Mouse (Mus musculus): ENCODE measurements at regions not wholly inside any gene's neighbourhood (a gene's known extent, or its start where the extent isn't known, plus 50 kb on each side); places are given as distances from the start of the nearest gene placed in this dataset.

DNA sequence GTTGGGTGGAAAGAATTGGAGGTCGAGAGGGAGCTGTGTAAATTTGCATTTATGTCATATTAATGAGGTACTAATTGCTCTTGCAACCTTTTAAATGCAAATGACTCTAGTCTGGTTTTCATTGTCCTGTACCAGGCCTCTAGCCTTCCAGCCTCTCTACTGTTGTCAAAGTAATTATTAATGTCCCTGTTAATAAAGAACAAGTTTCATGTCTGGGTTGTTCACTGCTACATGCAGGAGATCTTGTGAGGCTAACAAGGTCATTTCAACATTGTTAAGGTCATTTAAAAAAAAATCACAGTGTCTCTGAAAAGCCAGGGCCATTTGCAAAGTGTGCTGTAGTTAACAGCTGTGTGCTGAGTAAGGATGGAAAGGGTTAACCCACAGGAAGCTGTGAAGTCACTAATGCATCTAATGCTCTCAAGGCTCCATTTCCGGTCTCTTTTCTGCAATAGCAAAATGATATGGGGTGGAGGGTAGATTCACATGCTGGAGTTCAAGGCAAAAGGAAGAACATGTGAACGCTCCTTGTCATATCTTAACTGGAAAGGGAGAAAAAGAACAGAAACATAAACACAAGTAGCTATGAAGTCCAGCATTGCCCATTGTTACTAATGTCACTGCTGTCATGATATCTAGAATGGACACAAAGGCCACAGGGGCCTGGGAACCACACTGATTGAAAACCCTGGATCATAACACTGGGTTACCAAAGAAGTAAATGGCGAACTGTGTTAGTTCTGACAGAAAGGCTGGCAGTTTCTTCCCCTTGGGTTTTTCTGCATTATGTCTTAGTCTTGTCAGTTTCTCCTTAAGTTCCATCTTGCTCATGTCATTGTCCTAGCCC is 197.5 kb upstream of the Id2 start:
- no peak for TF ChIP-seq CTCF (IDR thresholded peaks at IDR 0.05)
- Histone ChIP-seq H3K27ac (ENCODE audit: low read depth, low read length) (no peak overlapping the region), H3K9me3 (ENCODE audit: low read length) (no peaks in the 10 kb centered on the region), H3K36me3 (ENCODE audit: insufficient read depth, low read length) (no peaks in the 10 kb centered on the region), H3K27me3 (ENCODE audit: insufficient read depth, low read length) (no peaks in the 10 kb centered on the region), H3K4me1 (ENCODE audit: insufficient read depth, low read length) (peaks cover 7% of the 10 kb centered on the region; the same call in 1 of the 2 replicates), H3K4me2 (ENCODE audit: low read depth, low read length, poor library complexity, severe bottlenecking) (no peak overlapping the region), H3K9ac (replicated peaks; ENCODE audit: low read length, poor library complexity, severe bottlenecking) (no peak overlapping the region), H3K4me3 (ENCODE audit: low read depth, low read length) (no peak overlapping the region)
- DNase-seq (ENCODE audit: low spot score): no peak
- ATAC-seq (ENCODE audit: low FRiP score): no peak
- WGBS: 57% methylated on average over 4 of the region's 4 CpGs

DNA sequence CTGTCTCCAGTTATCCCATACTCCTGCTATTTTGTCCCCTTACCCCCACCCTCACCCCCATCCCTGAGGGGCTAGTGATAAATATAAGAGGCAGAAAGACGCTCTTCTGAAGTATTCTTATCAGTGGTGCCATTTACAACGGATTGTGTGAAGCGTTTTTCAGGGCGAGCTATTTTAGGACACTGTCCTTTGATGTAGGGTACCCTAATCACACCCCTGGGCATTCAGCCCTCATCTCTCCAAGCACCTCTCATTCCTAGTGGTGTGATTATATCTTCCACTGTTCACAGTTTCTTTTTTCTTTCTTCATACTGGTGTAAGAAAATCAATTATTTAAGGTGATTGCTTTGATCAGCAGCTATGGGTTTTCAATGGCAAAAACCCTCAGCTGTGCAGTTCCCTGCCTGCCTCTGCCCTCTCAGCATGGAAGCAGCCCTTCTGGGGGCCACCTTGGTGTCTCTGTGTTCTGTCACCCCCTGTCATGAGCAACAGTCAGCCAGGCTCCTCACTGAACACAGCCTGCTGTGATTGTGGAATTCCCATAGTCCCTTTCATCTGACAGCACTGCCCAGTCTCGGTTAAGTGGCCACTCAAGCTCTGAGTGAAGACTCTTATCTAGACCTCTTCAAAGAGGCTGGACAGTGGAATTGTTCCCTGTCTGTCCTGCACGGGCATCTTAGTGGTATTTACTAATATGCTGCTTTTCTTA is 196.7 kb upstream of the Id2 start:
- 0 out of 2 replicates have a peak overlapping the region, but pooled peaks have one; percentile 6 for H3K27ac ChIP-seq (ENCODE audit: low read depth, low read length)
- ATAC-seq (ENCODE audit: low FRiP score): no peak

GRCm38 (mm10) chr12:25289381-25289780 is 192.4 kb upstream of the Id2 start:
- H3K4me2 ChIP-seq (ENCODE audit: low read depth, low read length, poor library complexity, severe bottlenecking): no peak overlapping the region
- TF ChIP-seq CTCF (IDR thresholded peaks at IDR 0.05): no peak
- H3K27ac ChIP-seq (ENCODE audit: low read depth, low read length): no peak overlapping the region
- H3K27me3 ChIP-seq (ENCODE audit: insufficient read depth, low read length): no peaks in the 10 kb centered on the region
- DNase-seq (ENCODE audit: low spot score): no peak
- 92% methylated on average over 2 of the region's 2 CpGs for WGBS
- ATAC-seq (ENCODE audit: low FRiP score): no peak
- H3K4me1 ChIP-seq (ENCODE audit: insufficient read depth, low read length): peaks cover 7% of the 10 kb centered on the region; the same call in 1 of the 2 replicates
- no peak overlapping the region for H3K9ac ChIP-seq (replicated peaks; ENCODE audit: low read length, poor library complexity, severe bottlenecking)
- no peaks in the 10 kb centered on the region for H3K36me3 ChIP-seq (ENCODE audit: insufficient read depth, low read length)
- H3K4me3 ChIP-seq (ENCODE audit: low read depth, low read length): no peak overlapping the region
- H3K9me3 ChIP-seq (ENCODE audit: low read length): no peaks in the 10 kb centered on the region

More for the DNA sequence above, 196.7 kb upstream of the Id2 start:
- no peaks in the 10 kb centered on the region for H3K27me3 ChIP-seq (ENCODE audit: insufficient read depth, low read length)
- no peaks in the 10 kb centered on the region for H3K9me3 ChIP-seq (ENCODE audit: low read length)
- no peak overlapping the region for H3K4me3 ChIP-seq (ENCODE audit: low read depth, low read length)
- no peak for TF ChIP-seq CTCF (IDR thresholded peaks at IDR 0.05)
- H3K4me2 ChIP-seq (ENCODE audit: low read depth, low read length, poor library complexity, severe bottlenecking): no peak overlapping the region
- no peaks in the 10 kb centered on the region for H3K36me3 ChIP-seq (ENCODE audit: insufficient read depth, low read length)
- H3K4me1 ChIP-seq (ENCODE audit: insufficient read depth, low read length): peaks cover 7% of the 10 kb centered on the region; the same call in 1 of the 2 replicates
- DNase-seq (ENCODE audit: low spot score): no peak
- 29% methylated on average over 6 of the region's 6 CpGs for WGBS
- no peak overlapping the region for H3K9ac ChIP-seq (replicated peaks; ENCODE audit: low read length, poor library complexity, severe bottlenecking)

- H3K4me1 ChIP-seq (ENCODE audit: insufficient read depth, low read length): no peaks in the 10 kb centered on the region
- DNase-seq (ENCODE audit: low spot score): no peak
- no peak overlapping the region for H3K27ac ChIP-seq (ENCODE audit: low read depth, low read length)
- TF ChIP-seq CTCF (IDR thresholded peaks at IDR 0.05): no peak
- H3K36me3 ChIP-seq (ENCODE audit: insufficient read depth, low read length): no peaks in the 10 kb centered on the region
- H3K4me2 ChIP-seq (ENCODE audit: low read depth, low read length, poor library complexity, severe bottlenecking): no peak overlapping the region
- ATAC-seq (ENCODE audit: low FRiP score): no peak
- no peak overlapping the region for H3K9ac ChIP-seq (replicated peaks; ENCODE audit: low read length, poor library complexity, severe bottlenecking)
- 74% methylated on average over 3 of the region's 3 CpGs for WGBS
- no peaks in the 10 kb centered on the region for H3K27me3 ChIP-seq (ENCODE audit: insufficient read depth, low read length)
- no peak overlapping the region for H3K4me3 ChIP-seq (ENCODE audit: low read depth, low read length)
- H3K9me3 ChIP-seq (ENCODE audit: low read length): no peaks in the 10 kb centered on the region
These were observed 186.9 kb upstream of the Id2 start for GRCm38 (mm10) chr12:25283808-25284207.

DNA sequence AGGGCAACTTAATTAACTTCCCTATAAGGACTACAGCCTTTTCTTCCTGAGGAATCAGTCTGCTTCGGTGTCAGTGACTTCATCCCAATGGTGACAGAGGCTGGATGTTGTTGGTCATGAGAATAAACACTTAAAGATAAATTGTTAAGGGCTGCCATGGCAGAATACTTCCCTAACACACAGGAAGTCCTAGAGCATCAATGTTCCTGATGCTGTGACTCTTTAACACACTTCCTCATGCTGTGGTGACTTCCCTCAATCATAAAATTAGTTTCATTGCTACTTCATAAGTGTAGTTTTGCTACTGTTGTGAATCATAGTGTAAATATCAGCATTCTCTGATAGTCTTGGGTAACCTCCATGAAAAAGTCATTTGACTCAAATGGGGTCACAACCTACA is 184.5 kb upstream of the Id2 start:
- Histone ChIP-seq H3K4me3 (ENCODE audit: low read depth, low read length) (no peak overlapping the region), H3K27ac (ENCODE audit: low read depth, low read length) (no peak overlapping the region), H3K9ac (replicated peaks; ENCODE audit: low read length, poor library complexity, severe bottlenecking) (no peak overlapping the region), H3K27me3 (ENCODE audit: insufficient read depth, low read length) (no peaks in the 10 kb centered on the region), H3K36me3 (ENCODE audit: insufficient read depth, low read length) (no peaks in the 10 kb centered on the region), H3K9me3 (ENCODE audit: low read length) (no peaks in the 10 kb centered on the region), H3K4me1 (ENCODE audit: insufficient read depth, low read length) (no peaks in the 10 kb centered on the region), H3K4me2 (ENCODE audit: low read depth, low read length, poor library complexity, severe bottlenecking) (no peak overlapping the region)
- TF ChIP-seq CTCF (IDR thresholded peaks at IDR 0.05): no peak
- no peak for DNase-seq (ENCODE audit: low spot score)
- WGBS: 64% methylated on average over 1 of the region's 1 CpGs
- no peak for ATAC-seq (ENCODE audit: low FRiP score)

Measured in midbrain, postnatal 0 days (tissue).